11 mouse cellular contexts compared by ENCODE assay signal in the genomic region with DNA sequence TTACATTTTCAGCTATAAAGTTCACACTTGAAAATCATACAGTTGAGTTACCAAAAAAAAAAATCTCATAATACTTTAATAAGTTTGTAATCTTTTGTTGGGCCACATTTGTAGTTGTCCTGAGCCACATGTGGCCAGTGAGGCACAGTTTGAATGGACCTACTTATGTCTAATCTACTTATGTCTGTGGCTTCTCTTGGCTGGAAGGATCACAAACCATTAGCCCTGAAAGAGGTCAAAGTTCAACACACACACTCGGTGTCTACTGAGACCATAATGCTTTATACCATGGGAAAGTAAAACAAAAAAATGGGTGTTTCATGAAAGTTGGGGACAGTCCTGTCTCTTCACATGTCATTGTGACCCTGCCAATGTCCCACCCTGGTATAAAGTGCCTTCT.
"Had no signal": no experiment of that assay in that cellular context is flagged by ENCODE, and none has a peak within 500 bp of the region (broad histone marks: within the 10 kb centered on the region; RNA-seq: fewer than 3 reads in every experiment).

No protein-coding gene starts in this region.

- H3K36me3 ChIP-seq: kidney, embryonic 15.5 days; limb, embryonic 13.5 days; liver, embryonic 15.5 days; lung, embryonic 15.5 days; midbrain, embryonic 13.5 days had no signal

- H3K4me3 ChIP-seq: kidney, embryonic 15.5 days; limb, embryonic 13.5 days; liver, embryonic 15.5 days; lung, embryonic 15.5 days; midbrain, embryonic 13.5 days had no signal

- H3K9me3 ChIP-seq: kidney, embryonic 15.5 days; liver, embryonic 15.5 days; lung, embryonic 15.5 days; midbrain, embryonic 13.5 days had no signal

- ATAC-seq: midbrain, embryonic 13.5 days had no signal

- DNase-seq: kidney, postnatal 14 days; left cerebral cortex, postnatal 4 days; lung, postnatal 14 days had no signal

- H3K27me3 ChIP-seq: kidney, embryonic 15.5 days; limb, embryonic 13.5 days; liver, embryonic 15.5 days; lung, embryonic 15.5 days; midbrain, embryonic 13.5 days had no signal

- H3K27ac ChIP-seq: kidney, embryonic 15.5 days; liver, embryonic 15.5 days; lung, embryonic 15.5 days; macrophage; midbrain, embryonic 13.5 days; stomach, postnatal 0 days had no signal

- H3K4me2 ChIP-seq: kidney, embryonic 15.5 days; limb, embryonic 13.5 days; liver, embryonic 11.5 days; liver, embryonic 15.5 days; lung, embryonic 15.5 days; midbrain, embryonic 13.5 days had no signal

- H3K9ac ChIP-seq: kidney, embryonic 15.5 days; limb, embryonic 13.5 days; liver, embryonic 15.5 days; lung, embryonic 15.5 days; midbrain, embryonic 13.5 days had no signal
